Mouse (Mus musculus): Measurements from ENCODE around the gene Olfr917.

Gene Olfr917

DNA sequence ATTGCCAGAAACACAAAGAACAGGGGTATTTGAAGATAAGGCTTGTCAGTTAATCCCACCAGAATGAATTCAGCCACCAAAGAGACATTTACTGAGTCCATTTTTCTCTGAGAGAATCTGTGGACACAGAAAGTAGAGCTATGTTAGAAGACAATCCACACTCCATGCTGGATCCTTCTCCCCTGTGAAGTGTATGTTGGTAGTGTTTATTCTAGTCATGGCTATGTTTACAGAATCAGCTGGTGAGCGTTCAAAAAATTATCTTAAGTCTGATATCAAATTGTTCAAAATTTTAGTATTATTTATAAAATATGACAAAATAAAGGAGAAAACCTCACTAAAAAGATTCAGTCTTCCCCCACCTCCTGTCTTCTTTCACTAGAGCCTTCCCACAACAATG is at the start of gene Olfr917:
Gene Olfr917, minus strand, starts transcription at position 101 of the 400 bp plus-strand sequence.
- no peak for DNase-seq

DNA sequence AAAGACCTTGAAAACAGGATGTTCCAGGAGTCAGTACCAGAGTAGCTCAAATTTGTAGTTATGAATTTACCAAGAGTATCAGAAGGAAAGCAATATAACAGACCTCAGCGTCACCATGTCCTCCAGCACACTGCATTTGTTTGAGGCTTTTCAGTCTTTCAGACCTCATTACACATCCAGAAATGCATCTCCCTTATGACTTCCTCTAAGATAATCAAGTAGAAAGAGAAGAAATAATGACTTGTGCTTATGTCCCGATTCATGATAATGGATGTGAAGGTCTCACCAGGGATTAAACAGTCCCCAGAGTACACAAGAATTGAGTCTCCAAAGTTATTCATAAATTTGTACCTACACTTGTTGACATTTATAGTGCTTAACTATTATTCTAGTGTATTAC is 8.9 kb upstream of the Olfr917 start, which contains the start of gene Olfr918:
Gene Olfr918, minus strand, starts transcription at position 101 of the 400 bp plus-strand sequence.
- DNase-seq: no peak

DNA sequence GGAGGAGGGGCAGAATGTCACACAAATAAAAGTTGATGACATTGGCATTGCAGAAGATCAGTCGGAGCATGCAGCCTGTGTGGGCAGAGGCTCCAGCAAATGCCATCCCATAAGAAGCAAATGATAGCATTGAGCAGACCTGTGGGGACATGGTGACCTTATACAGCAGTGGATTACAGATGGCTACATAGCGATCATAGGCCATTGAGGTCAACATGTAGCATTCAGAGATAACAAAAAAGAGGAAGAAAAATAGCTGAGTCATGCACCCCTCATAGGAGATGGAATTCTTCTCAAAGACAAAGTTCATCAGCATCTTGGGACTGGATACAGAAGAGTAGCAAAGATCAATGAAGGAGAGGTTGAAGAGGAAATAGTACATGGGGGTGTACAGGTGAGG is 7.2 kb upstream of the Olfr917 start:
- no peak for DNase-seq

DNA sequence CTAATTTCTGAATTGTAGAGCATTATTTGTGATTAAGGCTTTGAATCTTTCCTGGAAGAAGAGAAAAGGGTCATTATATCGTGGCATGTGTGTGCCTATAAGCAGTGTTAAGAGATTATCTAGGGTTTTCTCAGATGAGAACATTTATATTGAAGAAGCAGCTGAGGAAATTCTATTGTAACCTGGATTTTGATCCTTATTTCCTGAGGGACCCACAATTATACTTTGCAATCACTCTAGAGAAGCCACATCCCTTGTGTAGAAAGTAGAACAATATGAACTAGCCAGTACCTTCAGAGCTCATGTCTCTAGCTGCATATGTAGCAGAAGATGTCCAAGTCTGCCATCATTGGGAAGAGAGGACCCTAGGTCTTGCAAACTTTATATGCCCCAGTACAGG is 5.9 kb downstream of the Olfr917 start, which contains the start of gene Olfr916:
Gene Olfr916, minus strand, starts transcription at position 101 of the 400 bp plus-strand sequence.
- DNase-seq: no peak

DNA sequence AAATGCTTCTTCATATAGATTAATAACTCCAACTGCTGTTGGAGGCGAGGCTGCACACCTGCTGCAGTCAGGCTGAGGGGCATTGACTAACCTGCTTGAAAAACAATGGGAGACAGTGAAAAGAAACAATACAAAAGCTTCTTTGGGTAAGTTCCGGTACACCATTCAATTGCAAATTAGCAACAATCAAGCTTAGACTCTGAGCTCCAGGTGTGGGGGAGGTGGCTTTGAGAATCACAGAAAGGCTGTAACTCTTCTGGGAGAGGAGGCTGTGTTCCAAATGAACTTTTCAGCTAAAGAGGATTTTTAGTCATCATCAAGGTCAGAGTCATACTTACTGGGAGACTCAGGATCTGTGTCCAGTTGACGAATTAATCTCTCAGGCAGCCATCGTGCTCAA is 33.2 kb downstream of the Olfr917 start:
- DNase-seq: no peak
